23 mouse cellular contexts compared by ENCODE assay signal in genomic region chr15:6444452-6444851, GRCm38 (mm10). TPM values are rescaled to one million over a fixed set of nuclear protein-coding genes. Genes with fewer than 3 reads are reported as not detected.
"Had no signal": no experiment of that assay in that cellular context is flagged by ENCODE, and none has a peak within 500 bp of the region (broad histone marks: within the 10 kb centered on the region; RNA-seq: fewer than 3 reads in every experiment).

No protein-coding gene starts in this region.

- H3K4me3 ChIP-seq: neural tube, embryonic 13.5 days; neural tube, embryonic 15.5 days; stomach, embryonic 15.5 days had no signal

- H3K4me2 ChIP-seq: neural tube, embryonic 13.5 days; neural tube, embryonic 15.5 days; stomach, embryonic 15.5 days had no signal

- H3K27me3 ChIP-seq: neural tube, embryonic 13.5 days; neural tube, embryonic 15.5 days; stomach, embryonic 15.5 days had no signal

- H3K36me3 ChIP-seq: neural tube, embryonic 13.5 days; neural tube, embryonic 15.5 days; stomach, embryonic 15.5 days had no signal

- H3K27ac ChIP-seq: neural tube, embryonic 13.5 days; neural tube, embryonic 15.5 days; stomach, embryonic 15.5 days; stomach, postnatal 0 days had no signal

- H3K9ac ChIP-seq: neural tube, embryonic 13.5 days; neural tube, embryonic 15.5 days; stomach, embryonic 15.5 days had no signal

- H3K4me1 ChIP-seq: neural tube, embryonic 13.5 days had no signal

- DNase-seq: retina, postnatal 1 day; right cerebral cortex, adult 18-20 months; right cerebral cortex, postnatal 14 days; right cerebral cortex, postnatal 25 days; right cerebral cortex, postnatal 4 days; spleen, adult 18-20 months; thymus, adult 18-20 months; thymus, adult 2 months; thymus, postnatal 14 days; thymus, postnatal 25 days; thymus, postnatal 36 days; thymus, postnatal 4 days had no signal

- H3K9me3 ChIP-seq: neural tube, embryonic 13.5 days; neural tube, embryonic 15.5 days; stomach, embryonic 15.5 days had no signal

RNA-seq across cellular contexts. Expression of gene C9, which starts 0.7 kb away (rescaled TPM):
- total RNA-seq: neutrophil, adult 5-6 weeks had no signal
- polyA plus RNA-seq: neural tube, embryonic 13.5 days; neural tube, embryonic 14.5 days; neural tube, embryonic 15.5 days; small intestine, adult 2 months; spleen, adult 2 months; stomach, embryonic 14.5 days; stomach, postnatal 0 days; testis, adult 2 months; thymus, adult 2 months; thymus, postnatal 0 days had no signal
